Mouse (Mus musculus) neural tube, postnatal 0 days (tissue): Measurements from ENCODE around the gene Olfr508. TPM values are rescaled to one million over a fixed set of nuclear protein-coding genes. Genes with fewer than 3 reads are reported as not detected.

Experiments
- polyA plus RNA-seq: library from polyadenylated mRNA; unstranded; fragments of >200 nt; fragmentation: Nextera tagmentation; extraction: Ambion mirVana; gene quantifications from 2 replicates; pipeline ENCODE4 v1.2.1, GENCODE M21; 2015

Olfr508 gene
- not detected in 2 replicates for polyA plus RNA-seq

DNA sequence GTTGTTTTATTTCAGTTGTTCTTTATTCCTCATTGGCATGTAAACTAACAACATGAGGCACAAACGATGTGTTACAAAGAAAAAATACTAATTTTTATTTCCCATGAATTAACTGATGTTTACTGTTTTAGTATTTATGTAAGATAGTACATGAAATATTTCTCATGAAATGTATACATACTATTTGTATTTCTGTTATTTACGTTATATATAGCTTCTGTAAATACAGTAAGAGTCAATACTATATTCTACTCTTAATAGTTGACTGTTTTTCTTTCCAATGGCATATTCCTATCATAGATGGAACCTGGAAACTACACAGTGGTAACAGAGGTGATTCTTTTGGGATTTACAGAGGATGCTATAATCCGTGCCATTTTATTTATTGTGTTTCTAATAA is at the start of gene Olfr508:
Gene Olfr508 (plus strand): TSS at position 301 of the 400 bp plus-strand sequence.

DNA sequence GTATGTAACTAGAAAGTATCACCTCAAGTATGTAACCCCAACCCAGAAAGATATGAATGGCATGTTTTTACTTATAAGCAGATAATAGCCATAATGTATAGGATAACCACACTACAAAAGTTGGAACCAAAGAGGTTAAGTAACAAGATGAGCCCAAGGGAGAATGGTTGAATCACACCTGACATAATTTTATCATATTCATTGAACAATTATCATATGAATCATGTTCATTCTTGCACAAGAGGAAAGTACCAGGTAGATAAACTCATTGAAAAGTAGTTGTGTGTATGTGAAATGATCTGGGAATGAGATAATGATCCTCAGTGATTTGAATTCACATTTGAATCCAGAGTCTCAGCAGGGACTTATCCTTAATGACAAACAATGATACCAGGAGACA is 19.3 kb upstream of the Olfr508 start, which contains the start of gene Olfr506:
Gene Olfr506 (plus strand): TSS at position 301 of the 400 bp plus-strand sequence.

DNA sequence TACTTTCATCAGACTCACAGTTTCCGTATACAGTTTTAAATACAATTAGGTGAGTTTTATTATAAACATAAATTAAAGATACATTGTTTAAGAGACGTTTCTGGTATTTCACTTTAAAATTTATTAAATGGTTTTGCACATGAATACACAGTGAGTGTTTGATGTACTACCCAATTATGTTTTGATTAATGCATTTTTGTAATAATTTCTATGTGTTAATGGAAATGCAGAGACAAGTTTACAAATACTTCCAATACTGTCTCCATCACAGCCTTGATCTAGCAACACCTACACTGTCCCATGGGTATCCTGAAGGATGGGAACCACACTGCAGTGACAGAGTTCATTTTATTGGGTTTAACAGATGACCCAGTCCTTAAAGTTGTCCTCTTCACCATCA is 8.3 kb upstream of the Olfr508 start, which contains the start of gene Olfr507:
Gene Olfr507 (plus strand): TSS at position 301 of the 400 bp plus-strand sequence.

DNA sequence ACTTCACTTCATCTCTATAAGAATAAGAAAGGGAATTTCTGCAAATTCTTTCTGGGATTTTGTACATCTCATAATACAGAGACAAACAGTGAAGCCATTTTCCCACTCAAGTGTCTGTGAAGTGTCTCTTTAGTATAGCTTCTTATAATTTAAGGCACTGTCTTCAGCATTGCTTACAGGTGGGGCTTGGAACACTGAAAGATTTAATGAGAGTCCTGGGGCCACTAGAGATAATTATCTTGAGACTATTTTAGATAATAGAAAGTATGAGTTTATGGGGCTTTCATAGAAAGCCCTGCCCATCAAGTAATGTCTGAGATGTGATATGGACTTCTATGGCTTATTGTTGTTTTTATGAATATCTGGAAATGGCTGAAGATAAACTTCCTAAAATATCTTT is 22.0 kb downstream of the Olfr508 start, which contains the start of gene Olfr509:
Gene Olfr509 (minus strand): TSS at position 101 of the 400 bp plus-strand sequence.

DNA sequence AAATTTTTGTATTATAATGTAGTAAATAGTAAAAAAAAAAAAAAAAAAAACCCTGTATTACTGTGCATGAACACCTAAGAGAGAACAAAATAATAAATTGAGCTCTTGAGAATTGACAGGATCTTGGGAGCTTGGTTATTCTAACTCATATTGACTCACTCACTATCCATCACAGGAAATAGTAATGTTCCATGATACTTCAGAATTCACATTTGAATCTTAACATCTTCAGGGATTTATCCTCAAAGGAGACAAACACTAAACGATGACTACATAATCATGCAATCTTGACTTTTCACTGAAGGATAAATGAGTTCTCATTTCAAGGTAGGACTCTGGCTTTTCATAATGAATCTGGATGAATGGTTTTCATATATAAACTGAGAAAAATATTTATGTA is 36.3 kb downstream of the Olfr508 start, which contains the start of gene Olfr510:
Gene Olfr510 (plus strand): TSS at position 301 of the 400 bp plus-strand sequence.

Other genes starting within 250 kb of the Olfr508 start
- not detected in 2 replicates for gene Olfr495, start 236.8 kb upstream of the Olfr508 start, polyA plus RNA-seq
- not detected in 2 replicates for gene Olfr497, start 209.6 kb upstream of the Olfr508 start, polyA plus RNA-seq
- not detected in 2 replicates for gene Olfr498, start 164.7 kb upstream of the Olfr508 start, polyA plus RNA-seq
- gene Olfr502, start 104.9 kb upstream of the Olfr508 start, polyA plus RNA-seq: not detected in 2 replicates
- not detected in 2 replicates for gene Olfr503, start 85.5 kb upstream of the Olfr508 start, polyA plus RNA-seq
- not detected in 2 replicates for gene Olfr504, start 64.2 kb upstream of the Olfr508 start, polyA plus RNA-seq
- not detected in 2 replicates for gene Olfr506, start 19.2 kb upstream of the Olfr508 start, polyA plus RNA-seq
- not detected in 2 replicates for gene Olfr507, start 8.2 kb upstream of the Olfr508 start, polyA plus RNA-seq
- not detected in 2 replicates for gene Olfr509, start 21.9 kb downstream of the Olfr508 start, polyA plus RNA-seq
- not detected in 2 replicates for gene Olfr510, start 36.4 kb downstream of the Olfr508 start, polyA plus RNA-seq
- gene Olfr512, start 83.3 kb downstream of the Olfr508 start, polyA plus RNA-seq: not detected in 2 replicates
- not detected in 2 replicates for gene Olfr513, start 121.0 kb downstream of the Olfr508 start, polyA plus RNA-seq
- gene Olfr514, start 196.0 kb downstream of the Olfr508 start, polyA plus RNA-seq: not detected in 2 replicates
- not detected in 2 replicates for gene Olfr516, start 220.5 kb downstream of the Olfr508 start, polyA plus RNA-seq
- not detected in 2 replicates for gene Olfr517, start 242.4 kb downstream of the Olfr508 start, polyA plus RNA-seq